Mouse (Mus musculus) thymus, adult 2 months (tissue): Measurements from ENCODE around the gene Parp11.

Experiments used
- CTCF ChIP-seq: fragments of 200-500 bp; IDR thresholded peaks from 2 replicates; pipeline ENCODE4 v1.5.1; 2012; ENCODE audit warnings: mild to moderate bottlenecking, control low read depth, low read length, moderate library complexity, borderline replicate concordance; ENCODE audit not compliant: control insufficient read depth, poor library complexity, insufficient read depth; ENCODE audit errors: extremely low read depth
- POLR2A ChIP-seq: fragments of 200-500 bp; IDR thresholded peaks from 2 replicates; pipeline ENCODE4 v1.6.1; 2012; ENCODE audit warnings: mild to moderate bottlenecking, low read length, control low read depth, moderate library complexity; ENCODE audit not compliant: control insufficient read depth, poor library complexity, insufficient read depth; ENCODE audit errors: extremely low read depth

GRCm38 (mm10) chr6:127398073-127398472 lies 48.6 kb upstream of the Parp11 start:
- TF ChIP-seq POLR2A (no peak), CTCF (no peak)
